Mouse (Mus musculus) G1E (cell line): Measurements from ENCODE around the gene Paqr5. TPM values are rescaled to one million over a fixed set of nuclear protein-coding genes. Genes with fewer than 3 reads are reported as not detected.

Experiments
- ATAC-seq: 2 replicates; pipeline ENCODE4 v1.8.0; 2016; ENCODE audit warnings: mild to moderate bottlenecking; ENCODE audit not compliant: insufficient number of reproducible peaks, poor library complexity, low FRiP score, severe bottlenecking; ENCODE audit errors: extremely low read depth
- DNase-seq: peaks from one replicate; pipeline ENCODE4 v3.0.0; 2012; ENCODE audit warnings: low spot score
- H3K27me3 ChIP-seq: 2 replicates; pipeline ENCODE4 v1.6.1; 2012; ENCODE audit warnings: mild to moderate bottlenecking, low read length, inconsistent platforms; ENCODE audit not compliant: insufficient read depth
- H3K36me3 ChIP-seq: replicated peaks from 2 replicates; pipeline ENCODE3; 2012; ENCODE audit warnings: mild to moderate bottlenecking, inconsistent platforms
- H3K4me1 ChIP-seq: 2 replicates; pipeline ENCODE4 v1.6.1; 2012; ENCODE audit warnings: low read depth, low read length, inconsistent platforms, mixed read lengths; ENCODE audit not compliant: insufficient read depth
- H3K4me3 ChIP-seq: 2 replicates; pipeline ENCODE4 v1.5.1; 2012; ENCODE audit warnings: low read depth, mild to moderate bottlenecking, inconsistent platforms, low read length, moderate library complexity, mixed read lengths
- H3K9me3 ChIP-seq: replicated peaks from 2 replicates; pipeline ENCODE4 v1.6.1; 2012; ENCODE audit warnings: inconsistent platforms
- CTCF ChIP-seq: IDR thresholded peaks from 2 replicates; pipeline ENCODE4 v1.5.1; 2012; ENCODE audit warnings: low read depth, low read length, inconsistent platforms, mixed read lengths
- GATA1 ChIP-seq: IDR thresholded peaks from 2 replicates; pipeline ENCODE4 v1.6.1; 2012; ENCODE audit warnings: borderline replicate concordance, low read length, inconsistent platforms, mixed read lengths
- GATA2 ChIP-seq: IDR thresholded peaks from 2 replicates; pipeline ENCODE4 v1.6.1; 2012; ENCODE audit warnings: low read depth, low read length, inconsistent platforms, borderline replicate concordance
- POLR2AphosphoS5 ChIP-seq: IDR thresholded peaks from 2 replicates; pipeline ENCODE4 v1.6.1; 2012; ENCODE audit warnings: low read depth, low read length, inconsistent platforms; ENCODE audit not compliant: insufficient replicate concordance
- TAL1 ChIP-seq: conservative IDR thresholded peaks from 2 replicates; pipeline ENCODE4 v1.6.1; 2012; ENCODE audit warnings: low read depth, low read length, inconsistent platforms, mixed read lengths
- polyA plus RNA-seq: library from polyadenylated mRNA; stranded (reverse); fragments of >175 nt; gene quantifications from 2 replicates; pipeline ENCODE4 v1.2.3, GENCODE M21; 2012
- total RNA-seq, 2 experiments: library from RNA; stranded (forward) in 1 of 2; stranded (reverse) in 1 of 2; fragments of 200-1000 nt in 1 of 2; fragments of >200 nt in 1 of 2; fragmentation: Nextera tagmentation in 1 of 2; gene quantifications; 2 replicates each; pipeline ENCODE4 v1.2.3; 2014 to 2017

The Paqr5 gene
- total and polyA plus RNA-seq, 3 experiments: 0.22 TPM; not detected in 2

GRCm38 (mm10) chr9:62017329-62017728 lies 9.3 kb downstream of the Paqr5 start:
- Histone ChIP-seq H3K27me3 (peaks cover 10% of the 10 kb centered on the region), H3K36me3 (no peaks in the 10 kb centered on the region), H3K4me1 (no peaks in the 10 kb centered on the region), H3K4me3 (no peak overlapping the region), H3K9me3 (no peaks in the 10 kb centered on the region)
- ATAC-seq (no peak), DNase-seq (no peak)
- TF ChIP-seq GATA2 (no peak), POLR2AphosphoS5 (no peak), GATA1 (no peak), TAL1 (no peak), CTCF (no peak)

GRCm38 (mm10) chr9:62015504-62015903 lies 11.2 kb downstream of the Paqr5 start:
- no peaks in the 10 kb centered on the region for H3K9me3 ChIP-seq
- DNase-seq: no peak
- TF ChIP-seq CTCF (peak; percentile 19; the same call in 1 of the 2 replicates), TAL1 (no peak), GATA2 (no peak)
- no peak overlapping the region for H3K4me3 ChIP-seq
- no peak for ATAC-seq
- peaks cover 9% of the 10 kb centered on the region for H3K27me3 ChIP-seq
- no peaks in the 10 kb centered on the region for H3K4me1 ChIP-seq
- no peaks in the 10 kb centered on the region for H3K36me3 ChIP-seq

GRCm38 (mm10) chr9:62013316-62014097 lies 13.1 kb downstream of the Paqr5 start:
- Histone ChIP-seq H3K36me3 (no peaks in the 10 kb centered on the region), H3K4me1 (no peaks in the 10 kb centered on the region), H3K27me3 (peaks cover 15% of the 10 kb centered on the region), H3K9me3 (no peaks in the 10 kb centered on the region), H3K4me3 (no peak overlapping the region)
- TF ChIP-seq CTCF (no peak), GATA2 (no peak), GATA1 (no peak), TAL1 (no peak), POLR2AphosphoS5 (no peak)
- DNase-seq: no peak
- no peak for ATAC-seq

- H3K9me3 ChIP-seq: no peaks in the 10 kb centered on the region
- TF ChIP-seq POLR2AphosphoS5: no peak
- TF ChIP-seq GATA2: no peak
- no peak for TF ChIP-seq CTCF
- TF ChIP-seq TAL1: no peak
- no peak for TF ChIP-seq GATA1
- no peak overlapping the region for H3K4me3 ChIP-seq
- no peak for ATAC-seq
- no peaks in the 10 kb centered on the region for H3K4me1 ChIP-seq
- H3K36me3 ChIP-seq: no peaks in the 10 kb centered on the region
- peaks cover 23% of the 10 kb centered on the region for H3K27me3 ChIP-seq
- DNase-seq: no peak
Observed at GRCm38 (mm10) chr9:62008360-62008759, 18.3 kb downstream of the Paqr5 start.

GRCm38 (mm10) chr9:62007028-62007427 lies 19.6 kb downstream of the Paqr5 start:
- no peak for TF ChIP-seq CTCF
- TF ChIP-seq GATA1: no peak
- no peak for TF ChIP-seq POLR2AphosphoS5
- no peak for TF ChIP-seq TAL1
- TF ChIP-seq GATA2: no peak
- Histone ChIP-seq H3K4me1 (no peaks in the 10 kb centered on the region), H3K4me3 (no peak overlapping the region), H3K27me3 (peaks cover 25% of the 10 kb centered on the region), H3K36me3 (no peaks in the 10 kb centered on the region), H3K9me3 (no peaks in the 10 kb centered on the region)
- DNase-seq: no peak
- no peak for ATAC-seq

GRCm38 (mm10) chr9:62003611-62004010 lies 23.0 kb downstream of the Paqr5 start:
- no peak for DNase-seq
- no peaks in the 10 kb centered on the region for H3K36me3 ChIP-seq
- no peaks in the 10 kb centered on the region for H3K9me3 ChIP-seq
- ATAC-seq: no peak
- no peaks in the 10 kb centered on the region for H3K4me1 ChIP-seq
- no peak for TF ChIP-seq GATA2
- no peak for TF ChIP-seq POLR2AphosphoS5
- no peak for TF ChIP-seq CTCF
- TF ChIP-seq GATA1: no peak
- TF ChIP-seq TAL1: no peak
- peaks cover 33% of the 10 kb centered on the region for H3K27me3 ChIP-seq
- no peak overlapping the region for H3K4me3 ChIP-seq
